Mouse (Mus musculus) thymus, adult 2 months (tissue): ENCODE results near the gene Dph5.

Experiments
- CTCF ChIP-seq: fragments of 200-500 bp; IDR thresholded peaks from 2 replicates; pipeline ENCODE4 v1.5.1; 2012; ENCODE audit warnings: mild to moderate bottlenecking, control low read depth, low read length, moderate library complexity, borderline replicate concordance; ENCODE audit not compliant: control insufficient read depth, poor library complexity, insufficient read depth; ENCODE audit errors: extremely low read depth
- POLR2A ChIP-seq: fragments of 200-500 bp; IDR thresholded peaks from 2 replicates; pipeline ENCODE4 v1.6.1; 2012; ENCODE audit warnings: mild to moderate bottlenecking, low read length, control low read depth, moderate library complexity; ENCODE audit not compliant: control insufficient read depth, poor library complexity, insufficient read depth; ENCODE audit errors: extremely low read depth

- TF ChIP-seq CTCF (no peak), POLR2A (no peak)
These were observed 49.3 kb downstream of the Dph5 start for GRCm38 (mm10) chr3:115936734-115937599.
